Mouse (Mus musculus) MEL (cell line): ENCODE data around the gene Kremen2. TPM values are rescaled to one million over a fixed set of nuclear protein-coding genes. Genes with fewer than 3 reads are reported as not detected.

Source experiments
- DNase-seq: peaks from one replicate; pipeline ENCODE4 v3.0.0; 2011; ENCODE audit warnings: low read depth, low spot score
- H3K27ac ChIP-seq: 2 replicates; pipeline ENCODE4 v1.5.1; 2012; ENCODE audit warnings: low read depth, mild to moderate bottlenecking, control low read depth, low read length, moderate library complexity; ENCODE audit not compliant: control insufficient read depth
- H3K27me3 ChIP-seq, 2 experiments: fragments of 150-350 bp in 1 of 2; sonication (generic) in 1 of 2; 2 replicates each; pipeline ENCODE4 v1.6.1; 2012; ENCODE audit warnings: low read length in 2 of 2, mild to moderate bottlenecking in 2 of 2, improper control_type of control experiment in 1 of 2, moderate library complexity in 1 of 2; ENCODE audit not compliant: insufficient read depth in 2 of 2, control insufficient read depth in 1 of 2
- H3K36me3 ChIP-seq, 2 experiments: 2 replicates each; pipeline ENCODE4 v1.6.1; 2012 to 2014; ENCODE audit warnings: low read length in 2 of 2, improper control_type of control experiment in 1 of 2, inconsistent platforms in 1 of 2, mild to moderate bottlenecking in 1 of 2; ENCODE audit not compliant: insufficient read depth in 2 of 2, control insufficient read depth in 1 of 2
- H3K4me1 ChIP-seq, 2 experiments: fragments of 150-350 bp in 1 of 2; sonication (generic) in 1 of 2; 2 replicates each; pipeline ENCODE4 v1.6.1; 2012; ENCODE audit warnings: low read length in 2 of 2, improper control_type of control experiment in 1 of 2, mild to moderate bottlenecking in 1 of 2; ENCODE audit not compliant: insufficient read depth in 2 of 2, control insufficient read depth in 1 of 2
- H3K4me3 ChIP-seq, 2 experiments: fragments of 150-350 bp in 1 of 2; sonication (generic) in 1 of 2; 2 replicates each; pipeline ENCODE4 v1.5.1; 2012; ENCODE audit warnings: low read depth in 2 of 2, low read length in 2 of 2, mild to moderate bottlenecking in 2 of 2, moderate library complexity in 2 of 2, control low read depth in 1 of 2, improper control_type of control experiment in 1 of 2; ENCODE audit not compliant: control insufficient read depth in 1 of 2, insufficient read depth in 1 of 2
- H3K79me2 ChIP-seq: 2 replicates; pipeline ENCODE4 v1.6.1; 2012; ENCODE audit warnings: mild to moderate bottlenecking, low read length, moderate library complexity; ENCODE audit not compliant: control insufficient read depth, poor library complexity, insufficient read depth
- H3K9ac ChIP-seq: 2 replicates; pipeline ENCODE4 v1.6.1; 2012; ENCODE audit warnings: low read depth, mild to moderate bottlenecking, control low read depth, low read length, moderate library complexity; ENCODE audit not compliant: control insufficient read depth, poor library complexity, severe bottlenecking
- H3K9me3 ChIP-seq: fragments of 150-350 bp; sonication (generic); replicated peaks from 2 replicates; pipeline ENCODE4 v1.6.1; 2012; ENCODE audit warnings: mild to moderate bottlenecking, low read length, improper control_type of control experiment, moderate library complexity; ENCODE audit not compliant: insufficient read depth
- BHLHE40 ChIP-seq: IDR thresholded peaks from 2 replicates; pipeline ENCODE4 v1.6.1; 2012; ENCODE audit warnings: low read depth, mild to moderate bottlenecking, inconsistent platforms, low read length, improper control_type of control experiment, borderline replicate concordance
- CHD2 ChIP-seq: IDR thresholded peaks from 2 replicates; pipeline ENCODE4 v1.6.1; 2011; ENCODE audit warnings: low read length, improper control_type of control experiment
- CTCF ChIP-seq, 3 experiments: IDR thresholded peaks in 2 of 3; conservative IDR thresholded peaks in 1 of 3; 2 replicates each; pipeline ENCODE4 v1.5.1; 2011 to 2012; ENCODE audit warnings: low read length in 3 of 3, low read depth in 2 of 3, mild to moderate bottlenecking in 2 of 3, improper control_type of control experiment in 1 of 3, inconsistent platforms in 1 of 3, mixed read lengths in 1 of 3, moderate library complexity in 1 of 3; ENCODE audit not compliant: control insufficient read depth in 1 of 3, insufficient read depth in 1 of 3, poor library complexity in 1 of 3, severe bottlenecking in 1 of 3
- E2F4 ChIP-seq: IDR thresholded peaks from 2 replicates; pipeline ENCODE4 v1.6.1; 2011; ENCODE audit warnings: low read depth, low read length, improper control_type of control experiment, borderline replicate concordance
- ETS1 ChIP-seq: IDR thresholded peaks from 2 replicates; pipeline ENCODE4 v1.6.1; 2012; ENCODE audit warnings: low read depth, mild to moderate bottlenecking, inconsistent platforms, low read length, improper control_type of control experiment, moderate library complexity
- GATA1 ChIP-seq: IDR thresholded peaks from 2 replicates; pipeline ENCODE4 v1.6.1; 2011; ENCODE audit warnings: low read depth, low read length, improper control_type of control experiment
- JUND ChIP-seq: IDR thresholded peaks from 2 replicates; pipeline ENCODE4 v1.6.1; 2011; ENCODE audit warnings: low read depth, mild to moderate bottlenecking, improper control_type of control experiment, low read length
- MAZ ChIP-seq: IDR thresholded peaks from 2 replicates; pipeline ENCODE4 v1.6.1; 2012; ENCODE audit warnings: low read depth, mild to moderate bottlenecking, inconsistent platforms, low read length, improper control_type of control experiment
- MEF2A ChIP-seq: IDR thresholded peaks from 2 replicates; pipeline ENCODE4 v1.6.1; 2014; ENCODE audit warnings: low read depth, mild to moderate bottlenecking, inconsistent platforms, low read length, improper control_type of control experiment; ENCODE audit not compliant: poor library complexity, insufficient replicate concordance, severe bottlenecking; ENCODE audit errors: extremely low read depth
- MYC ChIP-seq: IDR thresholded peaks from 2 replicates; pipeline ENCODE4 v1.6.1; 2011; ENCODE audit warnings: low read depth, mild to moderate bottlenecking, low read length, improper control_type of control experiment, moderate library complexity
- NELFE ChIP-seq: IDR thresholded peaks from 2 replicates; pipeline ENCODE4 v1.6.1; 2011; ENCODE audit warnings: low read depth, low read length, improper control_type of control experiment
- POLR2A ChIP-seq, 2 experiments: IDR thresholded peaks; 2 replicates each; pipeline ENCODE4 v1.6.1; 2011 to 2012; ENCODE audit warnings: low read length in 2 of 2, mild to moderate bottlenecking in 2 of 2, control low read depth in 1 of 2, improper control_type of control experiment in 1 of 2, low read depth in 1 of 2, moderate library complexity in 1 of 2; ENCODE audit not compliant: control insufficient read depth in 1 of 2, insufficient read depth in 1 of 2, poor library complexity in 1 of 2
- POLR2AphosphoS5 ChIP-seq: IDR thresholded peaks from 2 replicates; pipeline ENCODE4 v1.6.1; 2012; ENCODE audit warnings: low read depth, borderline replicate concordance, mild to moderate bottlenecking, inconsistent platforms, low read length, moderate library complexity, mixed read lengths
- RAD21 ChIP-seq: IDR thresholded peaks from 2 replicates; pipeline ENCODE4 v1.6.1; 2011; ENCODE audit warnings: mild to moderate bottlenecking, low read depth, low read length, improper control_type of control experiment
- SMC3 ChIP-seq: IDR thresholded peaks from 2 replicates; pipeline ENCODE4 v1.6.1; 2011; ENCODE audit warnings: low read depth, low read length, improper control_type of control experiment
- TBP ChIP-seq: IDR thresholded peaks from 2 replicates; pipeline ENCODE4 v1.8.0; 2011; ENCODE audit warnings: low read depth, low read length, improper control_type of control experiment
- TCF12 ChIP-seq: IDR thresholded peaks from 2 replicates; pipeline ENCODE4 v1.6.1; 2014; ENCODE audit warnings: low read depth, mild to moderate bottlenecking, inconsistent platforms, low read length, improper control_type of control experiment, moderate library complexity
- USF1 ChIP-seq: IDR thresholded peaks from 2 replicates; pipeline ENCODE4 v1.6.1; 2014; ENCODE audit warnings: low read depth, mild to moderate bottlenecking, inconsistent platforms, low read length, improper control_type of control experiment, moderate library complexity
- USF2 ChIP-seq, 2 experiments: IDR thresholded peaks; 2 replicates each; pipeline ENCODE4 v1.6.1; 2011 to 2012; ENCODE audit warnings: improper control_type of control experiment in 2 of 2, low read length in 2 of 2, borderline replicate concordance in 1 of 2, inconsistent platforms in 1 of 2, low read depth in 1 of 2, mild to moderate bottlenecking in 1 of 2; ENCODE audit not compliant: insufficient read depth in 1 of 2
- ZMIZ1 ChIP-seq: IDR thresholded peaks from 2 replicates; pipeline ENCODE4 v1.6.1; 2012; ENCODE audit warnings: low read depth, mild to moderate bottlenecking, inconsistent platforms, low read length, improper control_type of control experiment, moderate library complexity
- ZNF384 ChIP-seq: IDR thresholded peaks from 2 replicates; pipeline ENCODE4 v1.6.1; 2012; ENCODE audit warnings: low read depth, mild to moderate bottlenecking, inconsistent platforms, low read length, improper control_type of control experiment
- polyA plus RNA-seq, 2 experiments: library from polyadenylated mRNA; stranded (reverse) in 1 of 2; unstranded in 1 of 2; fragments of >175 nt in 1 of 2; fragments of >200 nt in 1 of 2; gene quantifications; 2 replicates each; pipeline versions ENCODE4 v1.2.1 to v1.2.4; 2012; ENCODE audit warnings: low replicate concordance in 2 of 2, low read depth in 1 of 2; ENCODE audit not compliant: insufficient read length in 2 of 2, insufficient read depth in 1 of 2, missing spikeins in 1 of 2
- total RNA-seq: library from RNA; depleted of rRNA; stranded (reverse); fragments of 300-350 nt; gene quantifications from 2 replicates; pipeline ENCODE4 v1.2.3, GENCODE M21; 2012

The Kremen2 gene
- total and polyA plus RNA-seq, 3 experiments = 0.11 TPM; not detected in 2

- TF ChIP-seq BHLHE40 = no peak
- TF ChIP-seq JUND = no peak
- TF ChIP-seq MYC = no peak
- no peak for TF ChIP-seq CTCF (IDR thresholded peaks at IDR 0.05 in 2 of 3, conservative IDR thresholded peaks at IDR 0.05 in 1 of 3; ENCODE audit: control insufficient read depth in 1 of 3, insufficient read depth in 1 of 3, low read depth in 2 of 3, low read length in 3 of 3, poor library complexity in 1 of 3, severe bottlenecking in 1 of 3)
- TF ChIP-seq NELFE = no peak
- TF ChIP-seq ZMIZ1 = no peak
- TF ChIP-seq MEF2A = no peak
- Histone ChIP-seq H3K36me3 (peaks cover 0 to 13% of the 10 kb centered on the region in 2 experiments; a peak in 3 of 4 replicates), H3K4me1 (peaks cover 2 to 17% of the 10 kb centered on the region in 2 experiments; a peak in 3 of 4 replicates), H3K27me3 (no peaks in the 10 kb centered on the region), H3K4me3 (no peak overlapping the region), H3K9ac (no peak overlapping the region), H3K79me2 (peaks cover 8% of the 10 kb centered on the region), H3K27ac (no peak overlapping the region), H3K9me3 (no peaks in the 10 kb centered on the region)
- DNase-seq = no peak
These were observed 15.2 kb downstream of the Kremen2 start for GRCm38 (mm10) chr17:23730441-23730840.

- peak; percentile 78 for DNase-seq
- Histone ChIP-seq H3K4me3 (peak overlapping the region; percentile 75 to 90), H3K9me3 (no peaks in the 10 kb centered on the region), H3K36me3 (peaks cover 0 to 16% of the 10 kb centered on the region in 2 experiments; a peak in 2 of 4 replicates), H3K9ac (peak overlapping the region; percentile 99), H3K27me3 (no peaks in the 10 kb centered on the region), H3K79me2 (peaks cover 8% of the 10 kb centered on the region), H3K27ac (peak overlapping the region; percentile 14; the same call in 1 of the 2 replicates), H3K4me1 (peaks cover 2 to 21% of the 10 kb centered on the region in 2 experiments; a peak in 3 of 4 replicates)
- TF ChIP-seq ETS1 (no peak), USF1 (no peak), POLR2AphosphoS5 (no peak), CHD2 (no peak), ZNF384 (no peak), TCF12 (no peak), E2F4 (no peak), RAD21 (no peak), USF2 (IDR thresholded peaks at IDR 0.05; ENCODE audit: borderline replicate concordance in 1 of 2, insufficient read depth in 1 of 2, low read depth in 1 of 2, low read length in 2 of 2) (no peak), TBP (no peak), CTCF (IDR thresholded peaks at IDR 0.05 in 2 of 3, conservative IDR thresholded peaks at IDR 0.05 in 1 of 3; ENCODE audit: control insufficient read depth in 1 of 3, insufficient read depth in 1 of 3, low read depth in 2 of 3, low read length in 3 of 3, poor library complexity in 1 of 3, severe bottlenecking in 1 of 3) (no peak), MAZ (peak; percentile 54; the same call in 1 of the 2 replicates), GATA1 (no peak), POLR2A (IDR thresholded peaks at IDR 0.05; ENCODE audit: control insufficient read depth in 1 of 2, insufficient read depth in 1 of 2, low read depth in 1 of 2, low read length in 2 of 2, poor library complexity in 1 of 2) (0 out of 4 replicates have a peak, but pooled peaks of 1 of the 2 experiments have one; percentile 10), SMC3 (no peak), JUND (no peak)
These were observed 18.9 kb downstream of the Kremen2 start for GRCm38 (mm10) chr17:23726758-23727142.
